Mouse (Mus musculus) kidney, adult 2 months (tissue): ENCODE measurements around the gene B3gnt7.

Experiments
- CTCF ChIP-seq: fragments of 200-500 bp; conservative IDR thresholded peaks from 2 replicates; pipeline ENCODE4 v1.5.1; 2011; ENCODE audit warnings: low read depth, mild to moderate bottlenecking, control low read depth, low read length, moderate library complexity, mixed read lengths; ENCODE audit not compliant: insufficient read depth, insufficient read length
- POLR2A ChIP-seq: fragments of 200-500 bp; IDR thresholded peaks from one replicate; pipeline ENCODE4 v1.6.1; 2011; ENCODE audit warnings: low read depth, low read length, control low read depth

DNA sequence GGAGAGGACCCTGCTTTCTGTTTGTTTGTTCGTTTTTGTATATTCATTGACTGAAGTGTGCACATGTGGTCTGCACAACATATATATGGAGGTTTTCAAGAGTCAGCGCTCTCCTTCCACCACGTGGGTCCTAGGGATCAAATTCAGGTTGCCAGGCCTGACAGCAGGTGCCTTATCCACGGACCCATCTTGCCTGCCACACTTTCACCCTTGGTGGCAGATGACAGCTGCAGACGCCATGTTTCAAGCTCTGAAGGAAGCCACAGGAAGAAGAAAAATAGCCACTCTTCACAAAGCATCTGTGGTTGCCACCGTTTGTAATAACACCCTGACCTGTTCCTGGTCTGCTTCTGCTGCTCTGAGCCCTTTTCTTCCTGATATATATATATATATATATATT lies 17.3 kb upstream of the B3gnt7 start:
- TF ChIP-seq CTCF (no peak), POLR2A (no peak)
